Mouse (Mus musculus) heart, embryonic 11.5 days (tissue): Measurements from ENCODE around the gene Wdr4. TPM values are rescaled to one million over a fixed set of nuclear protein-coding genes. Genes with fewer than 3 reads are reported as not detected.

Experiments
- ATAC-seq: fragments of 200-750 bp; cut with Nextera tagmentation; replicated peaks from 2 replicates; pipeline ENCODE4 v1.8.0; 2017; ENCODE audit warnings: moderate library complexity; ENCODE audit not compliant: insufficient number of reproducible peaks, low FRiP score, low TSS enrichment
- H3K27ac ChIP-seq: fragments of 300-500 bp; sonication (generic); 2 replicates; pipeline ENCODE4 v1.5.1; 2014; ENCODE audit warnings: mild to moderate bottlenecking, low read depth, low read length
- H3K27me3 ChIP-seq: fragments of 300-500 bp; sonication (generic); 2 replicates; pipeline ENCODE4 v1.6.1; 2014; ENCODE audit warnings: mild to moderate bottlenecking, low read length, mixed read lengths; ENCODE audit not compliant: control insufficient read depth, insufficient read depth
- H3K36me3 ChIP-seq: fragments of 300-500 bp; sonication (generic); 2 replicates; pipeline ENCODE4 v1.6.1; 2014; ENCODE audit warnings: mild to moderate bottlenecking, low read length, moderate library complexity, mixed read lengths; ENCODE audit not compliant: control insufficient read depth, insufficient read depth
- H3K4me1 ChIP-seq: fragments of 300-500 bp; sonication (generic); 2 replicates; pipeline ENCODE4 v1.6.1; 2014; ENCODE audit warnings: low read length; ENCODE audit not compliant: control insufficient read depth, insufficient read depth
- H3K4me2 ChIP-seq: fragments of 300-500 bp; sonication (generic); 2 replicates; pipeline ENCODE4 v1.6.1; 2014; ENCODE audit warnings: mild to moderate bottlenecking, moderate library complexity
- H3K4me3 ChIP-seq: fragments of 300-500 bp; sonication (generic); 2 replicates; pipeline ENCODE4 v1.5.1; 2014; ENCODE audit warnings: low read depth, low read length
- H3K9ac ChIP-seq: fragments of 300-500 bp; sonication (generic); 2 replicates; pipeline ENCODE4 v1.6.1; 2014; ENCODE audit warnings: mild to moderate bottlenecking, low read depth, low read length, moderate library complexity
- H3K9me3 ChIP-seq: fragments of 300-500 bp; sonication (generic); replicated peaks from 2 replicates; pipeline ENCODE4 v1.6.1; 2016; ENCODE audit warnings: low read length; ENCODE audit not compliant: control insufficient read depth
- WGBS: fragments of 180-500 bp; shearing (Covaris S2); extraction: QIAGEN DNeasy Blood & Tissue Kit; methylation state at CpG from one replicate; pipeline ENCODE4 v1.1.7; 2014; ENCODE audit not compliant: insufficient replicate concordance; 5-methylcytosine and 5-hydroxymethylcytosine counted together
- polyA plus RNA-seq: library from polyadenylated mRNA; unstranded; fragments of >200 nt; fragmentation: Nextera tagmentation; extraction: Ambion mirVana; gene quantifications from 2 replicates; pipeline ENCODE4 v1.2.1, GENCODE M21; 2014

The Wdr4 gene
- polyA plus RNA-seq, 1 experiment from 2014 or later, result 22.2 TPM

GRCm38 (mm10) chr17:31453476-31453875 lies 66.3 kb downstream of the Wdr4 start:
- 49% methylated on average over 3 of the region's 3 CpGs for WGBS
- no peak overlapping the region for H3K9ac ChIP-seq

GRCm38 (mm10) chr17:31452816-31453215 lies 67.0 kb downstream of the Wdr4 start:
- H3K9ac ChIP-seq, result no peak overlapping the region
- H3K4me2 ChIP-seq, result no peak overlapping the region
- H3K9me3 ChIP-seq, result no peaks in the 10 kb centered on the region
- WGBS, result 70% methylated on average over 2 of the region's 2 CpGs
- no peak overlapping the region for H3K27ac ChIP-seq
- no peak overlapping the region for H3K4me3 ChIP-seq
- H3K36me3 ChIP-seq, result no peaks in the 10 kb centered on the region
- no peaks in the 10 kb centered on the region; the same call in none of the 2 replicates for H3K4me1 ChIP-seq
- ATAC-seq, result no peak
- H3K27me3 ChIP-seq, result no peaks in the 10 kb centered on the region

More at GRCm38 (mm10) chr17:31453476-31453875, 66.3 kb downstream of the Wdr4 start:
- Histone ChIP-seq H3K9me3 (no peaks in the 10 kb centered on the region), H3K27ac (no peak overlapping the region), H3K4me1 (no peaks in the 10 kb centered on the region; the same call in none of the 2 replicates), H3K4me2 (no peak overlapping the region), H3K4me3 (no peak overlapping the region), H3K27me3 (no peaks in the 10 kb centered on the region), H3K36me3 (no peaks in the 10 kb centered on the region)
- no peak for ATAC-seq

GRCm38 (mm10) chr17:31451179-31451708 lies 68.5 kb downstream of the Wdr4 start:
- no peaks in the 10 kb centered on the region for H3K9me3 ChIP-seq
- no peak overlapping the region for H3K4me2 ChIP-seq
- no peak for ATAC-seq
- no peak overlapping the region for H3K9ac ChIP-seq
- no peak overlapping the region for H3K4me3 ChIP-seq
- no peaks in the 10 kb centered on the region; the same call in 1 of the 2 replicates for H3K36me3 ChIP-seq
- WGBS, result 61% methylated on average over 8 of the region's 8 CpGs
- no peaks in the 10 kb centered on the region for H3K27me3 ChIP-seq
- H3K27ac ChIP-seq, result peak overlapping the region; percentile 11; the same call in 1 of the 2 replicates
- no peaks in the 10 kb centered on the region; the same call in none of the 2 replicates for H3K4me1 ChIP-seq

GRCm38 (mm10) chr17:31450206-31450605 lies 69.6 kb downstream of the Wdr4 start:
- Histone ChIP-seq H3K9me3 (no peaks in the 10 kb centered on the region), H3K9ac (no peak overlapping the region), H3K27ac (no peak overlapping the region), H3K4me1 (peaks cover 4% of the 10 kb centered on the region; the same call in 1 of the 2 replicates), H3K36me3 (no peaks in the 10 kb centered on the region; the same call in 1 of the 2 replicates), H3K27me3 (no peaks in the 10 kb centered on the region), H3K4me3 (no peak overlapping the region), H3K4me2 (no peak overlapping the region)
- WGBS, result 69% methylated on average over 3 of the region's 3 CpGs
- no peak for ATAC-seq

GRCm38 (mm10) chr17:31448519-31448918 lies 71.3 kb downstream of the Wdr4 start:
- ATAC-seq, result no peak
- H3K36me3 ChIP-seq, result no peaks in the 10 kb centered on the region; the same call in 1 of the 2 replicates
- 59% methylated on average over 1 of the region's 1 CpGs for WGBS
- H3K9ac ChIP-seq, result no peak overlapping the region
- no peaks in the 10 kb centered on the region for H3K9me3 ChIP-seq
- no peak overlapping the region for H3K4me2 ChIP-seq
- H3K27me3 ChIP-seq, result no peaks in the 10 kb centered on the region
- H3K27ac ChIP-seq, result no peak overlapping the region
- peaks cover 7% of the 10 kb centered on the region; the same call in 1 of the 2 replicates for H3K4me1 ChIP-seq
- no peak overlapping the region for H3K4me3 ChIP-seq

GRCm38 (mm10) chr17:31447766-31448165 lies 72.0 kb downstream of the Wdr4 start:
- Histone ChIP-seq H3K4me2 (no peak overlapping the region), H3K9ac (no peak overlapping the region), H3K27ac (no peak overlapping the region), H3K36me3 (no peaks in the 10 kb centered on the region; the same call in 1 of the 2 replicates), H3K4me3 (no peak overlapping the region), H3K9me3 (no peaks in the 10 kb centered on the region), H3K27me3 (no peaks in the 10 kb centered on the region), H3K4me1 (peaks cover 8% of the 10 kb centered on the region; the same call in 1 of the 2 replicates)
- WGBS, result 78% methylated on average over 5 of the region's 5 CpGs
- ATAC-seq, result no peak

GRCm38 (mm10) chr17:31445061-31445731 lies 74.6 kb downstream of the Wdr4 start:
- Histone ChIP-seq H3K9ac (no peak overlapping the region), H3K4me1 (peaks cover 12% of the 10 kb centered on the region; the same call in 1 of the 2 replicates), H3K4me3 (no peak overlapping the region), H3K4me2 (no peak overlapping the region), H3K36me3 (no peaks in the 10 kb centered on the region; the same call in 1 of the 2 replicates), H3K27me3 (no peaks in the 10 kb centered on the region), H3K9me3 (no peaks in the 10 kb centered on the region), H3K27ac (no peak overlapping the region)
- 36% methylated on average over 7 of the region's 7 CpGs for WGBS
- ATAC-seq, result no peak
